Comparison of ENCODE assay signal across 23 mouse cellular contexts in genomic region chr13:118643138-118643537, GRCm38 (mm10). TPM values are rescaled to one million over a fixed set of nuclear protein-coding genes. Genes with fewer than 3 reads are reported as not detected.
"Had no signal": no experiment of that assay in that cellular context is flagged by ENCODE, and none has a peak within 500 bp of the region (broad histone marks: within the 10 kb centered on the region; RNA-seq: fewer than 3 reads in every experiment).

No protein-coding gene starts in this region.

- H3K27me3 ChIP-seq: heart, embryonic 13.5 days; heart, embryonic 15.5 days; hindbrain, embryonic 13.5 days; hindbrain, embryonic 15.5 days; limb, embryonic 13.5 days; limb, embryonic 15.5 days; liver, embryonic 12.5 days had no signal

- H3K36me3 ChIP-seq: heart, embryonic 13.5 days; heart, embryonic 15.5 days; hindbrain, embryonic 13.5 days; hindbrain, embryonic 15.5 days; limb, embryonic 13.5 days; limb, embryonic 15.5 days; liver, embryonic 12.5 days had no signal

- H3K4me3 ChIP-seq: heart, adult 2 months; heart, embryonic 13.5 days; heart, embryonic 15.5 days; hindbrain, embryonic 13.5 days; hindbrain, embryonic 15.5 days; limb, embryonic 13.5 days; limb, embryonic 15.5 days; liver, embryonic 12.5 days had no signal

- H3K9me3 ChIP-seq: heart, embryonic 13.5 days; heart, embryonic 15.5 days; hindbrain, embryonic 13.5 days; hindbrain, embryonic 15.5 days; limb, embryonic 13.5 days; limb, embryonic 15.5 days; liver, embryonic 12.5 days had no signal

- H3K27ac ChIP-seq: heart, adult 2 months; heart, embryonic 13.5 days; heart, embryonic 15.5 days; hindbrain, embryonic 13.5 days; hindbrain, embryonic 15.5 days; hindbrain, postnatal 0 days; limb, embryonic 13.5 days; limb, embryonic 15.5 days; liver, embryonic 12.5 days; liver, embryonic 14.5 days had no signal

- ATAC-seq: forebrain, postnatal 0 days; hindbrain, postnatal 0 days; intestine, embryonic 16.5 days; liver, embryonic 12.5 days had no signal

- H3K4me2 ChIP-seq: heart, embryonic 11.5 days; heart, embryonic 13.5 days; heart, embryonic 15.5 days; hindbrain, embryonic 13.5 days; hindbrain, embryonic 15.5 days; limb, embryonic 13.5 days; limb, embryonic 15.5 days; liver, embryonic 12.5 days had no signal

- H3K4me1 ChIP-seq: heart, embryonic 13.5 days; heart, embryonic 15.5 days; hindbrain, embryonic 13.5 days; hindbrain, embryonic 15.5 days; limb, embryonic 13.5 days; limb, embryonic 15.5 days; liver, embryonic 12.5 days had no signal

- H3K9ac ChIP-seq: forebrain, postnatal 0 days; heart, embryonic 13.5 days; heart, embryonic 15.5 days; hindbrain, embryonic 13.5 days; hindbrain, embryonic 15.5 days; limb, embryonic 13.5 days; limb, embryonic 15.5 days; liver, embryonic 12.5 days; liver, embryonic 14.5 days had no signal

- DNase-seq: forebrain, postnatal 0 days; gastrocnemius, postnatal 14 days; gastrocnemius, postnatal 36 days; heart, adult 2 months; kidney, adult 11 months; kidney, adult 8-10 months; kidney, postnatal 10 days; layer of hippocampus, adult 9-11 months; layer of hippocampus, postnatal 36 days; left cerebral cortex, postnatal 4 days had no signal

RNA-seq across cellular contexts. Expression of gene Fgf10, which starts 26.5 kb away (rescaled TPM):
- total RNA-seq: hematopoietic stem cell, adult 5-6 weeks; liver, adult 2 months had no signal
- polyA plus RNA-seq: liver, adult 2 months had no signal
